Mouse (Mus musculus): ENCODE results near the gene Ttc25. TPM values are rescaled to one million over a fixed set of nuclear protein-coding genes. Genes with fewer than 3 reads are reported as not detected.
A peak's percentile ranks its signal among the peaks of the same experiment; 100 is the strongest.
"Not testable (repeated sequence)": the region's sequence is repeated elsewhere in the genome, so short reads cannot be mapped to it uniquely, and the experiment has no call there.

Ttc25 gene
- polyA plus RNA-seq, 1 experiment from 2014 or later = 0.11 TPM

- Histone ChIP-seq H3K27ac (peak overlapping the region; percentile 64), H3K79me2 (ENCODE audit: inconsistent target) (peaks cover 100% of the 10 kb centered on the region), H3K4me3 (ENCODE audit: inconsistent target) (no peak overlapping the region), H3K36me3 (ENCODE audit: inconsistent target) (no peaks in the 10 kb centered on the region; the same call in 1 of the 2 replicates)
- 76% methylated on average over 8 of the region's 9 CpGs for WGBS (ENCODE audit: missing documents)
Measured at GRCm38 (mm10) chr11:100609997-100610680, 64.7 kb downstream of the Ttc25 start.

DNA sequence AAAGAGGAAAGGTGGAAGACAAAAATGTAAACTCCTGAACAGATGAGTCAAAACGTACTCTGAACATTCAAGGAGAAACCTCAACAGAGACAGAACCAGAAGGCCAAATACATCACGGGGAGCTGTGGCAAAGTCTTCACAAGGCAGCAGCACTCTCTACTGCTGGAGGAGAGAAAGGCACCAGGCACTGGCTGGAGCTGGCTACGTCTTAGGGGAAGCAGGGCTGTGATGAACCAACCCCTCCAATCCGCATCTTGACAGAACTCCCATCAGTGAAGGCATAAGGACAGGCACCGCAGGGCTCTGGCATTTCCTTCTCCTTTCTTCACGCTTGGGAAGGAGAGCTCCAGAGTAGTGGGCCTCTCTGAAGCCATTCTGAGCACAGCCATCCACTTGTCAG, 66.2 kb downstream of the Ttc25 start:
- peak overlapping the region; percentile 64 for H3K27ac ChIP-seq
- H3K4me3 ChIP-seq (ENCODE audit: inconsistent target) = no peak overlapping the region
- peaks cover 100% of the 10 kb centered on the region for H3K79me2 ChIP-seq (ENCODE audit: inconsistent target)
- 79% methylated on average over 6 of the region's 6 CpGs for WGBS (ENCODE audit: missing documents)
- H3K36me3 ChIP-seq (ENCODE audit: inconsistent target) = no peaks in the 10 kb centered on the region

DNA sequence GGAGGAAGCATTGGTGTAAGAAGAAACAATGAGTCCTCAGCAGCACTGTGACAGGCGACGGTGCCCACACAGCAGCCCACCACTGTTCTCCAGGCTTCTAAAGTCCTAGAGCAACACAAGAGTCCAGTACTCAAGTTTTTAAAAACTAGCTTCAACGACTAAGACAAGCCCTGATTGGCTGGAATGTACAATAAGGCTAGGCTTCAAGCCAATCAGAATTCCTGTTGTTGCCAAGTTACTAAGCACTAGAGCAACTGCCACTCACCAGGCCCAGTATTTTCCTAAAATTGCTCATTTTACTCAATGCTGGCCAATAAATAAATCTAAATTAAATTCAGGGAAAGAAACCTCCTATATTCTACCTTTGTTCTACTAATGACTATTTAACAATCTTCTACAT, 67.8 kb downstream of the Ttc25 start:
- H3K79me2 ChIP-seq (ENCODE audit: inconsistent target) = peaks cover 100% of the 10 kb centered on the region
- no peak overlapping the region for H3K27ac ChIP-seq
- H3K4me3 ChIP-seq (ENCODE audit: inconsistent target) = no peak overlapping the region
- WGBS (ENCODE audit: missing documents) = 75% methylated on average over 3 of the region's 3 CpGs
- H3K36me3 ChIP-seq (ENCODE audit: inconsistent target) = no peaks in the 10 kb centered on the region

GRCm38 (mm10) chr11:100616332-100616731, 70.9 kb downstream of the Ttc25 start:
- Histone ChIP-seq H3K4me3 (ENCODE audit: inconsistent target) (no peak overlapping the region), H3K79me2 (ENCODE audit: inconsistent target) (peaks cover 89% of the 10 kb centered on the region), H3K27ac (no peak overlapping the region), H3K36me3 (ENCODE audit: inconsistent target) (no peaks in the 10 kb centered on the region)
- 91% methylated on average over 5 of the region's 5 CpGs for WGBS (ENCODE audit: missing documents)

DNA sequence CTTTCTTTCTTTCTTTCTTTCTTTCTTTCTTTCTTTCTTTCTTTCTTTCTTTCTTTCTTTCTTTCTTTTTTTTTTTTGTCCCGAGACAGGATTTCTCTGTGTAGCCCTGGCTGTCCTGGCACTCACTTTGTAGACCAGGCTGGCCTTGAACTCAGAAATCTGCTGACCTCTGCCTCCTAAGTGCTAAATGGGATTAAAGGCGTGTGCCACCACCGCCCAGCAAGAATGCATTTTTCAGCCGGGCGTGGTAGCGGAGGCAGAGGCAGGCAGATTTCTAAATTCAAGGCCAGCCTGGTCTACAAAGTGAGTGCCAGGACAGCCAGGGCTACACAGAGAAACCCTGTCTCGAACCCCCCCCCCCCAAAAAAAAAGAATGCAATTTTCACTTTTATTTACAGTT, 71.4 kb downstream of the Ttc25 start:
- not testable (repeated sequence) for H3K27ac ChIP-seq; H3K36me3 ChIP-seq (ENCODE audit: inconsistent target); H3K4me3 ChIP-seq (ENCODE audit: inconsistent target)
- H3K79me2 ChIP-seq (ENCODE audit: inconsistent target) = peaks cover 84% of the 10 kb centered on the region
- WGBS (ENCODE audit: missing documents) = 95% methylated on average over 5 of the region's 7 CpGs

GRCm38 (mm10) chr11:100617480-100617879, 72.1 kb downstream of the Ttc25 start:
- no peak overlapping the region for H3K4me3 ChIP-seq (ENCODE audit: inconsistent target)
- H3K36me3 ChIP-seq (ENCODE audit: inconsistent target) = no peaks in the 10 kb centered on the region
- WGBS (ENCODE audit: missing documents) = 100% methylated on average over 3 of the region's 4 CpGs

GRCm38 (mm10) chr11:100618761-100619484, 73.5 kb downstream of the Ttc25 start, which contains the start of gene Nkiras2:
Gene Nkiras2 (plus strand): TSS chr11:100619244.
- 2% methylated on average over 35 of the region's 36 CpGs for whole genome bisulfite sequencing (ENCODE audit: missing documents)
- H3K79me2 ChIP-seq (ENCODE audit: inconsistent target) = peaks cover 74% of the 10 kb centered on the region
- peak within 1 kb of the TSS; percentile 85 for H3K4me3 ChIP-seq (ENCODE audit: inconsistent target)
- no peaks in the 10 kb centered on the region for H3K36me3 ChIP-seq (ENCODE audit: inconsistent target)
- H3K27ac ChIP-seq = peak within 1 kb of the TSS; percentile 96

More at GRCm38 (mm10) chr11:100617480-100617879, 72.1 kb downstream of the Ttc25 start:
- Histone ChIP-seq H3K27ac (no peak overlapping the region), H3K79me2 (ENCODE audit: inconsistent target) (peaks cover 77% of the 10 kb centered on the region)

DNA sequence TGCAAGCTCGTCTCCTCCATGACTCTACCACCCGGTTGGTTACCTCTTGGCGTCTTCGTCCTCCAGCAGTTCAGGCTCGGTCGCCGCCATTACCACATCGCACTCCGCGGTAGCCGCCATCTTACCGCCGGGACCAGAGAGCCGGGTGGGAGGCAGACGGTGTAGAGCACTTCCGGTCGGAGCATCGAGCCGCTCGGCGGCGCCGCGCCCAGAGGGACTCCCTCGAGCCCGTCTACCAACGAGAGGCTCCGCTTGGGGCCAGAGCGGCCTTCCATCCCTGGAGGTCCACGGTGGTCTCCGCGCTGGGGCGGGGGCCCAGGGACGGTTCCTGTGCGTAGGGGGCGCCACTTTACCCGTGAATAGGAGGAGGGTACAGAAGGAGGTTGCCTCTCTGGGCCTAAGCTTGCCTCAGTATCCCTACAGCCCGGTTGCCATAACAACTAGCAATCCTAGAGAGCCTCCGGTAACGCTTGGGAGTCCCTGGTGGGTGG, 74.1 kb downstream of the Ttc25 start:
- Histone ChIP-seq H3K4me3 (ENCODE audit: inconsistent target) (peak overlapping the region; percentile 85), H3K79me2 (ENCODE audit: inconsistent target) (peaks cover 74% of the 10 kb centered on the region), H3K36me3 (ENCODE audit: inconsistent target) (peaks cover 4% of the 10 kb centered on the region), H3K27ac (peak overlapping the region; percentile 96)
- 0% methylated on average over 37 of the region's 40 CpGs for WGBS (ENCODE audit: missing documents)

DNA sequence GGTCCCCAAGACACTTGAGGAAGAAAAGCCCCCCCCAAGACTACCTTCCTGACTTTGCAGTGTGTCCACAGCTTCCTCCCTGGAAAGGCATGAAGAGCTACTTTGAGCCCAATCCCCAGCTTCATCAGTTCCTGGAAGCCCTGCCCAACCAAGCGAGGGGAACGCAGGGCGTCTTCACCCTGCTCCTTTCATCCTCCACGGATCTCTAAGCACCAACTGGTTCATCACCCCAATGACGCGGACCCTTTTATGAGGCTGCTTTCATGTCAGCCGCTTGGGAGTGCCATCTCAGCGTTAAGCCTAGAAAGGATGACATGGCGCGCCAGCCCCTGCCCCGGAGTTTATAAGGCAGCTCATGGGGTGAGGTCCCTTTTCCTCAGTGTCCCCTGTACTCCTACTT, 74.6 kb downstream of the Ttc25 start, which contains the start of gene Dnajc7:
Dnajc7 (minus strand) TSS at position 187 of the 400 bp plus-strand sequence.
- peak within 1 kb of the TSS; percentile 96 for H3K27ac ChIP-seq
- H3K36me3 ChIP-seq (ENCODE audit: inconsistent target) = peaks cover 9% of the 10 kb centered on the region
- peak within 1 kb of the TSS; percentile 85 for H3K4me3 ChIP-seq (ENCODE audit: inconsistent target)
- peaks cover 74% of the 10 kb centered on the region for H3K79me2 ChIP-seq (ENCODE audit: inconsistent target)
- 19% methylated on average over 11 of the region's 11 CpGs for WGBS (ENCODE audit: missing documents)

Other genes with a start within 250 kb of the Ttc25 start
- gene Eif1, start 225.7 kb upstream of the Ttc25 start, polyA plus RNA-seq (2018) = 204 to 466 TPM (median 355 TPM) in 3 replicates
- not detected in 3 replicates for gene Gast, start 211.2 kb upstream of the Ttc25 start, polyA plus RNA-seq (2018)
- gene Hap1, start 189.5 kb upstream of the Ttc25 start, polyA plus RNA-seq (2018) = 0.36 to 0.81 TPM in 2 of 3 replicates, not detected in the other
- gene Jup, start 147.8 kb upstream of the Ttc25 start, polyA plus RNA-seq (2018) = 2.6 to 3.1 TPM (median 2.9 TPM) in 3 replicates
- gene P3h4, start 130.8 kb upstream of the Ttc25 start, polyA plus RNA-seq (2018) = 0.10 TPM in 1 of 3 replicates, not detected in the others
- gene Fkbp10, start 129.9 kb upstream of the Ttc25 start, polyA plus RNA-seq (2018) = not detected in 3 replicates
- gene Nt5c3b, start 103.8 kb upstream of the Ttc25 start, polyA plus RNA-seq (2018) = 10.7 to 17.3 TPM (median 13.4 TPM) in 3 replicates
- gene Klhl10, start 103.7 kb upstream of the Ttc25 start, polyA plus RNA-seq (2018) = 0.07 TPM in 1 of 3 replicates, not detected in the others
- 2.1 to 4.8 TPM (median 4.6 TPM) in 3 replicates for gene Klhl11, start 72.9 kb upstream of the Ttc25 start, polyA plus RNA-seq (2018)
- 70.4 to 111 TPM (median 89.5 TPM) in 3 replicates for gene Acly, start 17.6 kb upstream of the Ttc25 start, polyA plus RNA-seq (2018)
- gene Cnp, start 29.3 kb downstream of the Ttc25 start, polyA plus RNA-seq (2018) = 26.5 to 58.0 TPM (median 47.3 TPM) in 3 replicates
- 44.7 to 60.7 TPM (median 47.9 TPM) in 3 replicates for gene Nkiras2, start 73.6 kb downstream of the Ttc25 start, polyA plus RNA-seq (2018)
- 134 to 172 TPM (median 137 TPM) in 3 replicates for gene Dnajc7, start 74.6 kb downstream of the Ttc25 start, polyA plus RNA-seq (2018)
- gene Zfp385c, start 146.8 kb downstream of the Ttc25 start, polyA plus RNA-seq (2018) = 0.14 to 1.2 TPM (median 0.57 TPM) in 3 replicates
- gene Dhx58, start 158.7 kb downstream of the Ttc25 start, polyA plus RNA-seq (2018) = 42.8 to 129 TPM (median 87.0 TPM) in 3 replicates
- 22.4 to 41.0 TPM (median 23.3 TPM) in 3 replicates for gene Kat2a, start 166.9 kb downstream of the Ttc25 start, polyA plus RNA-seq (2018)
- not detected in 3 replicates for gene Hspb9, start 168.2 kb downstream of the Ttc25 start, polyA plus RNA-seq (2018)
- gene Rab5c, start 192.6 kb downstream of the Ttc25 start, polyA plus RNA-seq (2018) = 348 to 578 TPM (median 378 TPM) in 3 replicates
- not detected in 3 replicates for gene Kcnh4, start 214.3 kb downstream of the Ttc25 start, polyA plus RNA-seq (2018)
- not detected in 3 replicates for gene Hcrt, start 217.3 kb downstream of the Ttc25 start, polyA plus RNA-seq (2018)
- 11.6 to 15.9 TPM (median 14.3 TPM) in 3 replicates for gene Ghdc, start 225.3 kb downstream of the Ttc25 start, polyA plus RNA-seq (2018)

Measured in macrophage (primary cell).